In genomic region chr14:75177400-75177799, GRCm38 (mm10) we compare ENCODE assay signal across 20 mouse cellular contexts. TPM values are rescaled to one million over a fixed set of nuclear protein-coding genes. Genes with fewer than 3 reads are reported as not detected.
DNase-seq lines count a peak whose midpoint lies in the region; ATAC-seq and TF ChIP-seq lines count a peak whose summit lies in the region.
"Had no signal": no experiment of that assay in that cellular context is flagged by ENCODE, and none has a peak within 500 bp of the region (broad histone marks: within the 10 kb centered on the region; RNA-seq: fewer than 3 reads in every experiment).

No protein-coding gene starts in this region.

- DNase-seq in lung, postnatal 0 days (ENCODE audit: low spot score) = no peak
- no peak for DNase-seq in lung, adult 18-20 months
- DNase-seq in naive thymus-derived CD4-positive, alpha-beta T cell, adult 2 months (ENCODE audit: low read depth) = peak; percentile 22
- DNase-seq: adrenal gland, adult 8-10 months; cerebellum, adult 18-20 months; cerebellum, postnatal 36 days; kidney, postnatal 14 days had no signal

- peak overlapping the region; percentile 16; the same call in 1 of the 2 replicates for H3K4me3 ChIP-seq in lung, postnatal 0 days (ENCODE audit: low read depth, low read length)
- H3K4me3 ChIP-seq in bone marrow, adult 2 months (replicated peaks; ENCODE audit: control insufficient read depth, low read depth, low read length) = peak overlapping the region; percentile 40
- peak overlapping the region; percentile 36 for H3K4me3 ChIP-seq in intestine, embryonic 16.5 days (ENCODE audit: low read length)
- no peak overlapping the region for H3K4me3 ChIP-seq in kidney, embryonic 14.5 days (ENCODE audit: low read length)
- H3K4me3 ChIP-seq: limb, embryonic 10.5 days had no signal

- no peaks in the 10 kb centered on the region for H3K9me3 ChIP-seq in lung, postnatal 0 days (ENCODE audit: low read length)
- no peaks in the 10 kb centered on the region for H3K9me3 ChIP-seq in intestine, embryonic 16.5 days (ENCODE audit: control insufficient read depth, low read length)
- H3K9me3 ChIP-seq in kidney, embryonic 14.5 days (ENCODE audit: control insufficient read depth, low read length) = no peaks in the 10 kb centered on the region
- H3K9me3 ChIP-seq: heart, embryonic 13.5 days; limb, embryonic 10.5 days had no signal

- peak overlapping the region; percentile 62 for H3K27ac ChIP-seq in lung, postnatal 0 days (ENCODE audit: low read length)
- H3K27ac ChIP-seq in bone marrow, adult 2 months (ENCODE audit: control insufficient read depth, insufficient read depth, low read depth, low read length, poor library complexity) = no peak overlapping the region; the same call in 1 of the 2 replicates
- no peak overlapping the region for H3K27ac ChIP-seq in intestine, embryonic 16.5 days (ENCODE audit: low read length)
- no peak overlapping the region for H3K27ac ChIP-seq in kidney, embryonic 14.5 days (ENCODE audit: low read depth, low read length)
- H3K27ac ChIP-seq: limb, embryonic 10.5 days had no signal

- no peaks in the 10 kb centered on the region for H3K27me3 ChIP-seq in lung, postnatal 0 days (replicated peaks; ENCODE audit: insufficient read depth, low read length)
- H3K27me3 ChIP-seq in intestine, embryonic 16.5 days (replicated peaks; ENCODE audit: control insufficient read depth, insufficient read depth, low read length) = no peaks in the 10 kb centered on the region
- H3K27me3 ChIP-seq in kidney, embryonic 14.5 days (ENCODE audit: control insufficient read depth, insufficient read depth, low read length) = no peaks in the 10 kb centered on the region
- H3K27me3 ChIP-seq: heart, embryonic 13.5 days had no signal

- H3K4me2 ChIP-seq in lung, postnatal 0 days (replicated peaks; ENCODE audit: low read depth, low read length) = peak overlapping the region; percentile 28
- peak overlapping the region; percentile 42 for H3K4me2 ChIP-seq in intestine, embryonic 16.5 days (ENCODE audit: low read depth, low read length)
- no peak overlapping the region for H3K4me2 ChIP-seq in kidney, embryonic 14.5 days (replicated peaks; ENCODE audit: low read depth, low read length)
- H3K4me2 ChIP-seq: heart, embryonic 13.5 days had no signal

- TF ChIP-seq EP300 in lung, postnatal 0 days (IDR thresholded peaks at IDR 0.05) = no peak

- no peak for TF ChIP-seq POLR2A in bone marrow, adult 2 months (IDR thresholded peaks at IDR 0.05; ENCODE audit: borderline replicate concordance, control insufficient read depth, low read depth, low read length)

- H3K4me1 ChIP-seq in lung, postnatal 0 days (ENCODE audit: insufficient read depth, low read depth, low read length) = peaks cover 12% of the 10 kb centered on the region; the same call in 1 of the 2 replicates
- peaks cover 12% of the 10 kb centered on the region; the same call in 1 of the 2 replicates for H3K4me1 ChIP-seq in bone marrow, adult 2 months (ENCODE audit: control insufficient read depth, insufficient read depth, low read length)
- H3K4me1 ChIP-seq in intestine, embryonic 16.5 days (ENCODE audit: control insufficient read depth, insufficient read depth, low read length) = peaks cover 2% of the 10 kb centered on the region; the same call in 1 of the 2 replicates
- H3K4me1 ChIP-seq in kidney, embryonic 14.5 days (ENCODE audit: control insufficient read depth, insufficient read depth, low read length) = no peaks in the 10 kb centered on the region
- H3K4me1 ChIP-seq: limb, embryonic 10.5 days had no signal

- no peak for ATAC-seq in lung, postnatal 0 days
- ATAC-seq in intestine, embryonic 16.5 days = no peak
- no peak for ATAC-seq in erythroid progenitor cell, adult 5-6 weeks (replicated peaks; ENCODE audit: low FRiP score, poor library complexity, severe bottlenecking)
- ATAC-seq in kidney, embryonic 14.5 days (ENCODE audit: low FRiP score, low TSS enrichment) = no peak
- ATAC-seq: forebrain, embryonic 14.5 days had no signal

- TF ChIP-seq CTCF in lung, postnatal 0 days (IDR thresholded peaks at IDR 0.05) = no peak
- TF ChIP-seq CTCF in bone marrow, adult 2 months (IDR thresholded peaks at IDR 0.05; ENCODE audit: control insufficient read depth, insufficient read depth, low read length) = no peak

- no peaks in the 10 kb centered on the region for H3K36me3 ChIP-seq in lung, postnatal 0 days (ENCODE audit: insufficient read depth, low read length)
- no peaks in the 10 kb centered on the region for H3K36me3 ChIP-seq in intestine, embryonic 16.5 days (ENCODE audit: control insufficient read depth, insufficient read depth, low read length)
- no peaks in the 10 kb centered on the region for H3K36me3 ChIP-seq in kidney, embryonic 14.5 days (ENCODE audit: control insufficient read depth, insufficient read depth, low read length)
- H3K36me3 ChIP-seq: heart, embryonic 13.5 days; limb, embryonic 10.5 days had no signal

- 77% methylated on average over 3 of the region's 3 CpGs for WGBS in lung, postnatal 0 days
- 5% methylated on average over 3 of the region's 3 CpGs for WGBS in bone marrow, adult 2 months
- WGBS in intestine, embryonic 16.5 days = 83% methylated on average over 3 of the region's 3 CpGs
- 83% methylated on average over 3 of the region's 3 CpGs for WGBS in kidney, embryonic 14.5 days

- H3K9ac ChIP-seq in lung, postnatal 0 days (replicated peaks; ENCODE audit: low read depth) = no peak overlapping the region
- H3K9ac ChIP-seq in intestine, embryonic 16.5 days (ENCODE audit: low read depth, low read length) = no peak overlapping the region
- H3K9ac ChIP-seq in kidney, embryonic 14.5 days (ENCODE audit: low read depth, low read length) = no peak overlapping the region
- H3K9ac ChIP-seq: heart, embryonic 13.5 days had no signal

RNA-seq across cellular contexts. Expression of gene Lcp1, which starts 46.5 kb away (rescaled TPM):
- 73.7 and 89.5 TPM in 2 replicates for polyA plus RNA-seq in lung, postnatal 0 days (2015; fragmentation: Nextera tagmentation; extraction: Ambion mirVana)
- 67.5 and 169 TPM in 2 replicates for polyA plus RNA-seq in bone marrow, adult 2 months (2011; ENCODE audit: insufficient read depth, insufficient read length, low replicate concordance, missing spikeins)
- 105 and 133 TPM in 2 replicates for polyA plus RNA-seq in intestine, embryonic 16.5 days (2015; fragmentation: Nextera tagmentation; extraction: Ambion mirVana)
- total RNA-seq in erythroid progenitor cell, adult 5-6 weeks (2015; ENCODE audit: low replicate concordance) = 176 and 202 TPM in 2 replicates
- 63.5 and 70.4 TPM in 2 replicates for total RNA-seq in erythroid progenitor cell, adult 5-6 weeks (2017; ENCODE audit: low replicate concordance)
- polyA plus RNA-seq in kidney, embryonic 14.5 days (2014; fragmentation: Nextera tagmentation; extraction: Ambion mirVana) = 11.2 and 22.3 TPM in 2 replicates

RNA-seq across cellular contexts. Expression of gene Lrrc63, which starts 46.7 kb away (rescaled TPM):
- polyA plus RNA-seq in lung, postnatal 0 days (2015; fragmentation: Nextera tagmentation; extraction: Ambion mirVana) = 0.06 and 0.17 TPM in 2 replicates
- not detected in 2 replicates for polyA plus RNA-seq in bone marrow, adult 2 months (2011; ENCODE audit: insufficient read depth, insufficient read length, low replicate concordance, missing spikeins)
- 0.05 and 0.07 TPM in 2 replicates for polyA plus RNA-seq in intestine, embryonic 16.5 days (2015; fragmentation: Nextera tagmentation; extraction: Ambion mirVana)
- not detected in 2 replicates for total RNA-seq in erythroid progenitor cell, adult 5-6 weeks (2015; ENCODE audit: low replicate concordance)
- total RNA-seq in erythroid progenitor cell, adult 5-6 weeks (2017; ENCODE audit: low replicate concordance) = not detected in 2 replicates
- 0.07 TPM in 1 of 2 replicates, not detected in the other for polyA plus RNA-seq in kidney, embryonic 14.5 days (2014; fragmentation: Nextera tagmentation; extraction: Ambion mirVana)
- total RNA-seq: gastrocnemius, postnatal 4 days; layer of hippocampus, adult 8-10 months; left cerebral cortex, adult 18-20 months had no signal
- polyA plus RNA-seq: forebrain, embryonic 14.5 days; intestine, embryonic 14.5 days; neural tube, embryonic 14.5 days; stomach, embryonic 14.5 days had no signal
